Mouse (Mus musculus) frontal cortex, postnatal 14 days (tissue): ENCODE measurements around the gene Trp53inp2.

Experiments used
- DNase-seq, 2 experiments: peaks; one replicate each; pipeline ENCODE4 v3.0.0; 2022; ENCODE audit warnings: low spot score in 2 of 2

The Trp53inp2 gene

DNA sequence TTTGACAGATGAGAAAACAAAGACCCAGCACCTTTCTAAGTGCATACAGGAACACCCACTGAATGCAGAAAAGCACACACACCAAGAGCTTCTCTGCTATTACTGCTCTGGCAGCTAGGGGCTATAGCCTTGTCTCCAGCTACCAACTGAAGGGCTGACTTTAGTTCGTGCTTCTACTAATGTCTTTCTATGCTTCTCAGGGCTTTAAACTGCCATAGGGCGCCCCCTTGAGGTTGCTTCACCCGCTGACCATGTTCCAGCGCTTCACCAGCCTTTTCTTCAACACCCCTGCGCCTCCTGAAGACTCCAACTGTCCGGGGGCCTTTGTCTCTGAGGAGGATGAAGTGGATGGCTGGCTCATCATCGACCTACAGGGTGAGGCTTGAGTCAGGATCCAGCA lies 4.2 kb downstream of the Trp53inp2 start:
- peak; percentile 69 to 71 for DNase-seq

GRCm38 (mm10) chr2:155385731-155386533 lies 5.1 kb downstream of the Trp53inp2 start:
- DNase-seq = no peak

DNA sequence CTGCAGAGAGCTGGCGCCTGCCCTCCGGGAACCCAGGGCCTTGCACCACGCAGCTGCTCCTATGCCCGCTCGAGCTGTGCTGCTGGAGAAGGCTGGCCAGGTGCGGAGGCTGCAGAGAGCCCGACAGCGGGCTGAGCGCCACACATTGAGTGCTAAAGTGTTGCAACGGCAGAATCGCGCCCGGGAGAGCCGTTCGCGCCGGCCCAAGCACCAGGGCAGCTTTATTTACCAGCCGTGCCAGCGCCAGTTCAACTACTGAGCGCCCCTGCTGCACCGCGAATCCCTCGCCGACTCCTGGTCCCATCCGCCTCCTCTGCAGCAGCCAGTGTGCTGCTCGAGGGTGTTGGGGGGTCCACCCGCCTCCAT lies 5.7 kb downstream of the Trp53inp2 start:
- DNase-seq = no peak

GRCm38 (mm10) chr2:155387052-155387451 lies 6.2 kb downstream of the Trp53inp2 start:
- DNase-seq = no peak

DNA sequence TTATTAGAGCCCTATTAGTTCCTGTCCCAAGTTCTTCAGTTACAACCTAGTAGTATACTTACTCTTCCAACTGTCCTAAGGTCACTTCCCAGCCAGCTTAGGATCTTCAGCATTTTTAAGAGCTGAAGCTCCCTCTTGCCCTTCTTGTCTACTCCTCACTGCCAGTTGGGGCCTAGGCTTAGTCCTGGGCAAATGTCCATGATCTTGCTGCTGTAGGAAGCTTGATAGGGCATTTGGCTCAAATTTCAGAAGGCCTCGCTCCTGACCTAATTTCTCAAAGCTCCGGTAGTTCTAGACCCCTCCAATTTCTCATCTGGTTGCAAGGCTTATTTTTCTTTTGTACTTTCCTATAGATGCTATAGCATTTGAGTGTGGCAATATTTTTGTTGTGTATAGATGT lies 7.7 kb downstream of the Trp53inp2 start:
- DNase-seq = no peak

- DNase-seq = no peak
Measured at GRCm38 (mm10) chr2:155394586-155394985, 13.7 kb downstream of the Trp53inp2 start.

- no peak for DNase-seq
Measured at GRCm38 (mm10) chr2:155400276-155400675, 19.4 kb downstream of the Trp53inp2 start.

DNA sequence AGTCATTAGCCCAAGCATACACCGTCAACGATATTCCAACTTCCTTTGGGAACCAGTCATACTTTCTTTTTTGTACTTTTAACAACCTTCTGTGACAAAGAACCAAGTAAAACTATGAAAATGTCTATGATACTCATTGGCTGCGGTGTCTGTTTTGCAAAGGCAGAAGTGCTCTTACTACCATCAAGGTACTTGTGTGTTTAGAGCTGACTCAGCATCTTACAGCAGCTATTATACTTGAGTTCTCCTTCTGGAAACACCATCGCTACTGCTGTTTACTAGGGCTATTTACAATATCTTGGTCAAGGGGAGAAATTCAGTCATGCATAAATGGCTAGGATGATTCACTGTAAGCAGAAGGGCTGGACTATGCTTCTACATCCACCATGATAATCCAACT lies 21.1 kb downstream of the Trp53inp2 start:
- no peak for DNase-seq

DNA sequence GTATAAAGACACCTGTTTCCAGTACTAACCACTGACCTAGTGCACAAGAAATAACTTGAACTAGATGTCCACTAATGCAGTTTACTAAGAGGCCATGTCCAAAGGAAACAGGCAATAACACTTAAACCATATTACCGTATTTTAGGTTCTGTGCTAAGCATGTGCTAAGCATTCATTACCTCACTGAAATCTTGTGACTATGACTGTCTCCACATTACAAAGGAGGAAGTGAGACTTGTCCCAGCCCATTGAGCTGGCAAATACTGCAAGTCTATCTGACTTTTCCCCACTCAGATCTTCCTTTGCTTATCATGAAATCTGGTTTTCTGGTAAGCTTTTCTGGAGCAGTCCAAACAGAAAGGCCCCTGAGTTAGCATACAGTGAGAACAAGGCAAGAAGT lies 23.8 kb downstream of the Trp53inp2 start:
- no peak for DNase-seq

- no peak for DNase-seq
Measured at GRCm38 (mm10) chr2:155420911-155421310, 40.1 kb downstream of the Trp53inp2 start.

DNA sequence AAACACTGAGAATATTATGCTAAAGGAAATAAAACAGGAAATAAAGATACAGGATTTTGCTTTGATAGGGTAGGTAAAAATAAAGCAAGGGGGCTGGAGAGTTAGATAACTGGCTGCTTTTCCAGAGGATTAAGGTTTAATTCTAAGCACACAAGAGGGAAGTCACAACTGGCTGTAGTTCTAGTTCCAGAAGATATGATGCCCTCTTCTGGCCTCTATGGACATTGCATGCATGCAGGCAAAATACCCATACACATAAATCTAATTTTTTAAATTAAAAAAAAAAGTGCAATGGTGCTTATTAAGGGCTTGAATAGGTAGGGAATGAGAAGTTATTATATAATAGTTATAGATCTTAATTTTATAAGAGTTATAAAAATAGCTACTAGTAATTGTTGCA lies 55.6 kb downstream of the Trp53inp2 start:
- DNase-seq = no peak
